Mouse (Mus musculus) midbrain, embryonic 13.5 days (tissue): ENCODE data around the gene Nkx2-1. TPM values are rescaled to one million over a fixed set of nuclear protein-coding genes. Genes with fewer than 3 reads are reported as not detected.

ENCODE experiments used
- ATAC-seq: fragments of 200-750 bp; cut with Nextera tagmentation; 2 replicates; pipeline ENCODE4 v1.8.0; 2017; ENCODE audit warnings: mild to moderate bottlenecking, moderate TSS enrichment, moderate library complexity
- H3K27ac ChIP-seq: fragments of 300-500 bp; sonication (generic); 2 replicates; pipeline ENCODE4 v1.5.1; 2015; ENCODE audit warnings: inconsistent platforms, mild to moderate bottlenecking, moderate library complexity
- H3K27me3 ChIP-seq: fragments of 300-500 bp; sonication (generic); 2 replicates; pipeline ENCODE4 v1.6.1; 2015; ENCODE audit warnings: mild to moderate bottlenecking, inconsistent platforms
- H3K36me3 ChIP-seq: fragments of 300-500 bp; sonication (generic); 2 replicates; pipeline ENCODE4 v1.6.1; 2015; ENCODE audit warnings: mild to moderate bottlenecking, inconsistent platforms
- H3K4me1 ChIP-seq: fragments of 300-500 bp; sonication (generic); replicated peaks from 2 replicates; pipeline ENCODE4 v1.6.1; 2015; ENCODE audit warnings: inconsistent platforms
- H3K4me2 ChIP-seq: fragments of 300-500 bp; sonication (generic); replicated peaks from 2 replicates; pipeline ENCODE4 v1.6.1; 2015; ENCODE audit warnings: moderate library complexity, mild to moderate bottlenecking, inconsistent platforms
- H3K4me3 ChIP-seq: fragments of 300-500 bp; sonication (generic); replicated peaks from 2 replicates; pipeline ENCODE4 v1.5.1; 2015; ENCODE audit warnings: mild to moderate bottlenecking, inconsistent platforms
- H3K9ac ChIP-seq: fragments of 300-500 bp; sonication (generic); replicated peaks from 2 replicates; pipeline ENCODE4 v1.6.1; 2015; ENCODE audit warnings: mild to moderate bottlenecking, inconsistent platforms
- H3K9me3 ChIP-seq: fragments of 300-500 bp; sonication (generic); 2 replicates; pipeline ENCODE4 v1.6.1; 2016; ENCODE audit warnings: mild to moderate bottlenecking, inconsistent platforms
- WGBS: fragments of 180-500 bp; shearing (Covaris S2); methylation state at CpG from one replicate; pipeline ENCODE4 v1.1.7; 2015; 5-methylcytosine and 5-hydroxymethylcytosine counted together
- polyA plus RNA-seq: library from polyadenylated mRNA; unstranded; fragments of >200 nt; fragmentation: Nextera tagmentation; extraction: Ambion mirVana; gene quantifications from 2 replicates; pipeline ENCODE4 v1.2.1, GENCODE M21; 2015

The Nkx2-1 gene
- 6.2 and 9.2 TPM in 2 replicates for polyA plus RNA-seq

GRCm38 (mm10) chr12:56536884-56537265, at the start of gene Nkx2-1:
Nkx2-1 (minus strand) TSS chr12:56536908.
- H3K9me3 ChIP-seq, result no peaks in the 10 kb centered on the region
- H3K27me3 ChIP-seq, result peaks cover 95% of the 10 kb centered on the region
- H3K27ac ChIP-seq, result peak within 1 kb of the TSS; percentile 67; the same call in 1 of the 2 replicates
- ATAC-seq, result no peak
- H3K4me1 ChIP-seq, result peaks cover 20% of the 10 kb centered on the region
- peak within 1 kb of the TSS; percentile 37 for H3K4me3 ChIP-seq
- no peaks in the 10 kb centered on the region for H3K36me3 ChIP-seq
- peak within 1 kb of the TSS; percentile 21 for H3K4me2 ChIP-seq
- WGBS, result under 1% methylated on average over 11 of the region's 11 CpGs
- H3K9ac ChIP-seq, result peak within 1 kb of the TSS; percentile 1; the same call in 1 of the 2 replicates

DNA sequence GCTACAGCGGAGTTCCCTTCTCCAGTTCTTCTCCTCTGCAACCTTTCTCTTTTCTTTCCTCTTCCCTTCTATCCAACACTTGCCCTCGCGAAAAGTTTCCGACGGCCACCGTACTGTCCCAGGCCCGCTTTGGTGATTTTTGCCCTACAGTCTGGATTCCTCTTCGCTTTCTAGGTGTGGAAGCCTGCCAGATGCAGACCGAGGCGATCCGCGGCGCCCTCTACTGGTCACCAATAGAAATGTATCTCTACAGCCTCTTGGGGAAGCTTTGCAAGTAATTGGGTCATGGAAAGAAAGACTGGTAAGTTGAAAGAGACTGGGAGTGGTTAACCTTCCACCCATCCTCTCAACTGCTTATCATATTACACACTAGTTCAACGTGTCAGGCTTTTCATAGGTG, 4.4 kb upstream of the Nkx2-1 start:
- H3K4me2 ChIP-seq, result no peak overlapping the region
- no peaks in the 10 kb centered on the region for H3K36me3 ChIP-seq
- H3K27me3 ChIP-seq, result peaks cover 88% of the 10 kb centered on the region
- H3K4me3 ChIP-seq, result no peak overlapping the region
- no peak overlapping the region for H3K27ac ChIP-seq
- H3K4me1 ChIP-seq, result peaks cover 4% of the 10 kb centered on the region; the same call in 1 of the 2 replicates
- ATAC-seq, result peak; percentile 53
- 1% methylated on average over 14 of the region's 14 CpGs for WGBS
- no peak overlapping the region for H3K9ac ChIP-seq
- H3K9me3 ChIP-seq, result no peaks in the 10 kb centered on the region

- H3K27ac ChIP-seq, result no peak overlapping the region
- no peak overlapping the region for H3K4me2 ChIP-seq
- no peak for ATAC-seq
- H3K36me3 ChIP-seq, result no peaks in the 10 kb centered on the region
- WGBS, result 5% methylated on average over 10 of the region's 10 CpGs
- H3K9ac ChIP-seq, result no peak overlapping the region
- peaks cover 4% of the 10 kb centered on the region; the same call in 1 of the 2 replicates for H3K4me1 ChIP-seq
- H3K27me3 ChIP-seq, result peaks cover 91% of the 10 kb centered on the region
- H3K4me3 ChIP-seq, result no peak overlapping the region
- no peaks in the 10 kb centered on the region for H3K9me3 ChIP-seq
Measured at GRCm38 (mm10) chr12:56540591-56540990, 3.9 kb upstream of the Nkx2-1 start.

GRCm38 (mm10) chr12:56538601-56539000, 1.9 kb upstream of the Nkx2-1 start:
- WGBS, result 1% methylated on average over 3 of the region's 3 CpGs
- Histone ChIP-seq H3K9me3 (no peaks in the 10 kb centered on the region), H3K36me3 (no peaks in the 10 kb centered on the region), H3K4me1 (peaks cover 11% of the 10 kb centered on the region), H3K27ac (no peak overlapping the region), H3K4me3 (no peak overlapping the region), H3K27me3 (peaks cover 95% of the 10 kb centered on the region), H3K9ac (no peak overlapping the region), H3K4me2 (no peak overlapping the region)
- no peak for ATAC-seq

GRCm38 (mm10) chr12:56537931-56538330, 1.2 kb upstream of the Nkx2-1 start:
- WGBS, result under 1% methylated on average over 6 of the region's 6 CpGs
- H3K9me3 ChIP-seq, result no peaks in the 10 kb centered on the region

GRCm38 (mm10) chr12:56537342-56537741, 634 bp upstream of the Nkx2-1 start:
- under 1% methylated on average over 19 of the region's 19 CpGs for WGBS
- Histone ChIP-seq H3K4me2 (peak overlapping the region; percentile 21), H3K4me3 (peak overlapping the region; percentile 37), H3K27me3 (peaks cover 95% of the 10 kb centered on the region), H3K9me3 (no peaks in the 10 kb centered on the region), H3K9ac (no peak overlapping the region), H3K4me1 (peaks cover 20% of the 10 kb centered on the region), H3K36me3 (no peaks in the 10 kb centered on the region), H3K27ac (no peak overlapping the region)
- no peak for ATAC-seq

More at GRCm38 (mm10) chr12:56537931-56538330, 1.2 kb upstream of the Nkx2-1 start:
- H3K27me3 ChIP-seq, result peaks cover 96% of the 10 kb centered on the region
- peak overlapping the region; percentile 21; the same call in 1 of the 2 replicates for H3K4me2 ChIP-seq
- H3K4me1 ChIP-seq, result peaks cover 18% of the 10 kb centered on the region
- no peak overlapping the region for H3K4me3 ChIP-seq
- no peak for ATAC-seq
- no peak overlapping the region for H3K9ac ChIP-seq
- no peaks in the 10 kb centered on the region for H3K36me3 ChIP-seq
- no peak overlapping the region for H3K27ac ChIP-seq

DNA sequence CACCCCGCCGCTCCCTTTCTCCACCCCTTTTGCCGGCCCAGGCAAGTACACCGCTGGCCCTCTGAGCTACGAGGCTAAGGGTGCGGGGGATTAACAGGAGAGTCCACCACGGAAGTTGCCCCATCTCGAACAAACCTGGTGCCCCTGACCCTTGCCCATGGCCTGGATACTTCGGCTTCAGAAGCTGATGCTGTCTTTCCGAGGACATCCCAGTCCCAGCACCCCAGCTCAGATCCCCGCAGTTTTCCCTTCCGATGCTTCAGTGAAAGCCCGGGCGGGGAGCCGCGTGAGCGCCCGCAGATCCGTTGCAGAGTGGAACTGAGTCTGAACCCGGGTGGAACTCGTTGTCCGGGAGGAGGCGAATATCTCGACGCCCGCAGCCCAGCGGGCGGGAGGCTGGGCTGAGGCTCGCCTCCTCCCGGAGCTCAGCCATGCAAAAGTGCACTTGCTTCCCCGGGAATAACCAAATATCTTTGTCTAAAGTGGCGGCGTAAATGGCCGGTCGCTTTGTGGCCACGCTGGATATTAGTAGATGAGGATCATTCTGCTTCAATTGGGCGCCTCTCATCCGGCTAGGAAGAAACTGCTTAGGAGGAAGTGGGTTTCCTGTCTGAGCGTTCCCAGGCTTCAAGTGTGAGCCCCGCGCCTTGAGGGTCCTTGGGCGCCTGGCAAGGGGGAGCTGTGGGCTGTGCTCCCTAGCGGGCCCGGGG, 379 bp downstream of the Nkx2-1 start:
- WGBS, result under 1% methylated on average over 44 of the region's 44 CpGs
- H3K4me3 ChIP-seq, result peak overlapping the region; percentile 37
- H3K4me2 ChIP-seq, result peak overlapping the region; percentile 21; the same call in 1 of the 2 replicates
- H3K9ac ChIP-seq, result no peak overlapping the region; the same call in 1 of the 2 replicates
- peak overlapping the region; percentile 67; the same call in 1 of the 2 replicates for H3K27ac ChIP-seq
- peaks cover 20% of the 10 kb centered on the region for H3K4me1 ChIP-seq
- peak; percentile 15; the same call in 1 of the 2 replicates for ATAC-seq
- peaks cover 94% of the 10 kb centered on the region for H3K27me3 ChIP-seq
- no peaks in the 10 kb centered on the region for H3K9me3 ChIP-seq
- no peaks in the 10 kb centered on the region for H3K36me3 ChIP-seq

GRCm38 (mm10) chr12:56535411-56536173, 1.1 kb downstream of the Nkx2-1 start:
- H3K27me3 ChIP-seq, result peaks cover 94% of the 10 kb centered on the region
- 0 out of 2 replicates have a peak overlapping the region, but pooled peaks have one; percentile 21 for H3K4me2 ChIP-seq
- 0 out of 2 replicates have a peak overlapping the region, but pooled peaks have one; percentile 1 for H3K9ac ChIP-seq
- peak; percentile 21; the same call in 1 of the 2 replicates for ATAC-seq
- peak overlapping the region; percentile 67; the same call in 1 of the 2 replicates for H3K27ac ChIP-seq
- peaks cover 20% of the 10 kb centered on the region for H3K4me1 ChIP-seq
- no peaks in the 10 kb centered on the region for H3K9me3 ChIP-seq
- H3K4me3 ChIP-seq, result peak overlapping the region; percentile 37
- no peaks in the 10 kb centered on the region for H3K36me3 ChIP-seq
- WGBS, result under 1% methylated on average over 32 of the region's 36 CpGs

DNA sequence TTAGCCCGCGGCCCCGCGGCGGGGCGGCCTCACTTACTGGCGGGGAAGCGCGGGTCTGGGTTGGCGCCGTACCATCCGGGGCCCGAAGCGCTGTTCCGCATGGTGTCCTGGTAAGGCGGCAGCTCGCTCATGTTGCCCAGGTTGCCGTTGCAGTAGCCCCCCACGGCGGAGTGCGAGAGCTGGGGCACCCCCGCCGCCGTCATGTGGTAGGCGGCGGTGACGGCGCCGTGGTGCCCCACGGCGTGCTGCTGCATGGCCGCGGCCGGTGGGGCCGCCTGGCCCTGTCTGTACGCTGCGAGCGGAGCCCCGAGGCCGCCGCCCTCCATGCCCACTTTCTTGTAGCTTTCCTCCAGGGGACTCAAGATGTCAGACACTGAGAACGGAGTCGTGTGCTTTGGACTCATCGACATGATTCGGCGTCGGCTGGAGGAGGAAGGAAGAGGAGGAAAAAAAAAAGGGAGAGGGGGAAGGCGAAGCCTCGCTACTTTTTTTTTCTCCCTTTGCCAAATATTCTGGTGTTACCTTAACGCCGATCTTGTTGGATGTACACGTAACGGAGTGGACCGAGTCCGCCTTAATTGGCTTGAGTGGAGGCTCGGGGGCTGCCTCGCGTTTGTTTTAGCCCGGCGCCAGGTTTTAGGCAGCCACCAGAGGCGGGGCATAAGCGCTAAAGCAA, 1.9 kb downstream of the Nkx2-1 start:
- Histone ChIP-seq H3K27ac (peak overlapping the region; percentile 49), H3K27me3 (peaks cover 94% of the 10 kb centered on the region), H3K9me3 (no peaks in the 10 kb centered on the region), H3K9ac (peak overlapping the region; percentile 64), H3K36me3 (no peaks in the 10 kb centered on the region), H3K4me1 (peaks cover 20% of the 10 kb centered on the region), H3K4me3 (peak overlapping the region; percentile 37), H3K4me2 (peak overlapping the region; percentile 41)
- under 1% methylated on average over 62 of the region's 62 CpGs for WGBS
- 0 out of 2 replicates have a peak, but pooled peaks have one; percentile 18 for ATAC-seq

GRCm38 (mm10) chr12:56534311-56534650, 2.4 kb downstream of the Nkx2-1 start:
- Histone ChIP-seq H3K36me3 (no peaks in the 10 kb centered on the region), H3K4me1 (peaks cover 20% of the 10 kb centered on the region), H3K4me2 (peak overlapping the region; percentile 41), H3K27ac (peak overlapping the region; percentile 49), H3K9me3 (no peaks in the 10 kb centered on the region), H3K27me3 (peaks cover 94% of the 10 kb centered on the region), H3K9ac (peak overlapping the region; percentile 64), H3K4me3 (peak overlapping the region; percentile 37)
- no peak for ATAC-seq
- WGBS, result under 1% methylated on average over 24 of the region's 24 CpGs

GRCm38 (mm10) chr12:56533501-56534310, 3.0 kb downstream of the Nkx2-1 start:
- peaks cover 20% of the 10 kb centered on the region for H3K4me1 ChIP-seq
- no peak for ATAC-seq
- peaks cover 94% of the 10 kb centered on the region for H3K27me3 ChIP-seq
- H3K27ac ChIP-seq, result peak overlapping the region; percentile 56
- no peaks in the 10 kb centered on the region for H3K36me3 ChIP-seq
- H3K9me3 ChIP-seq, result no peaks in the 10 kb centered on the region
- H3K4me2 ChIP-seq, result peak overlapping the region; percentile 43
- peak overlapping the region; percentile 37 for H3K4me3 ChIP-seq
- peak overlapping the region; percentile 64 for H3K9ac ChIP-seq
- WGBS, result under 1% methylated on average over 54 of the region's 54 CpGs
